Mouse (Mus musculus): ENCODE measurements at regions not wholly inside any gene's neighbourhood (a gene's known extent, or its start where the extent isn't known, plus 50 kb on each side); places are given as distances from the start of the nearest gene placed in this dataset.

DNA sequence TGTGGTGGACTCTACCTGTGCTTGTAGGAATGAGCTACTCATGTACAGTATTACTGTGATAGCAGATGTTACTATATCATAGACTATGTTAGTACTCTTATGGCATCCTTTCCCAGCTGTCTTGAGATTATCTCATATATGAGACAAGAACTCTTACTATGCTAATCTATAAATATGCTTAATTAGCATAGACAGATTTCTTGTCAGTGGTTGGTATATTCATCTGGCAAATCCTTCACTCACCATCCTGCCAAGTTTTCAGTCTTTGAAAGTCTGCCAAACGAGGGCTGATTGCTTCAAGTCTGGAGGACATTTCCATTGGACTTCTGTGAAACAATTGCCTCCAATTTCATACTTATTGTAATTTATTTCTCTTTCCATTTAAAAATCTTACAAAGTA lies 323.4 kb upstream of the Tle1 start:
- no peak overlapping the region for H3K4me3 ChIP-seq (ENCODE audit: low read length)
- H3K9me3 ChIP-seq (ENCODE audit: low read length), result no peaks in the 10 kb centered on the region
- H3K4me1 ChIP-seq (ENCODE audit: insufficient read depth, low read length), result no peaks in the 10 kb centered on the region
- H3K9ac ChIP-seq (replicated peaks; ENCODE audit: low read length), result no peak overlapping the region
- H3K36me3 ChIP-seq (ENCODE audit: insufficient read depth, low read length), result no peaks in the 10 kb centered on the region
- no peak overlapping the region for H3K4me2 ChIP-seq (replicated peaks; ENCODE audit: low read depth, low read length)
- H3K27ac ChIP-seq (ENCODE audit: low read length), result no peak overlapping the region
- H3K27me3 ChIP-seq (ENCODE audit: insufficient read depth, low read length), result no peaks in the 10 kb centered on the region
- ATAC-seq (ENCODE audit: low FRiP score, low TSS enrichment), result no peak
- 74% methylated on average over 1 of the region's 1 CpGs for WGBS

DNA sequence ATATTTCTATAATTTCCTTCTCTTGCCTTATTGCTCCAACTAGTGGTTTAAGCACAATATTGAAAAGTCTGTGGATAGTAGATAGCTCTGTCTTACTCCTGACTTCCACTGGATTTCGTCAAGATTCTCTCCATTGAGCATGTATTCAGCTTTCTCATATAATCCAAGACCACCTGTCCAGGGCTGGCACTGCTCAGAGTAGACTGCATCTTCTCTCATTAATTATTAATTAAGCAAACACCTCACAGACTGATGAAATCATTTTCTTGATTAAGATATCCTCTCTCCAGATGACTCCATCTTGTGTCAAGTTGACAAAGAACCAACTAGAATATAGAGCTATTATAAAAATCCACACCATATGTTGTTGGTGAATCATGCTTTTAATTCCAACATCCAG lies 310.5 kb upstream of the Tle1 start:
- Histone ChIP-seq H3K9ac (replicated peaks; ENCODE audit: low read length) (no peak overlapping the region), H3K4me3 (ENCODE audit: low read length) (no peak overlapping the region), H3K27ac (ENCODE audit: low read length) (no peak overlapping the region), H3K4me2 (replicated peaks; ENCODE audit: low read depth, low read length) (no peak overlapping the region), H3K9me3 (ENCODE audit: low read length) (no peaks in the 10 kb centered on the region), H3K27me3 (ENCODE audit: insufficient read depth, low read length) (no peaks in the 10 kb centered on the region), H3K36me3 (ENCODE audit: insufficient read depth, low read length) (no peaks in the 10 kb centered on the region), H3K4me1 (ENCODE audit: insufficient read depth, low read length) (no peaks in the 10 kb centered on the region)
- 76% methylated on average over 1 of the region's 1 CpGs for WGBS
- no peak for ATAC-seq (ENCODE audit: low FRiP score, low TSS enrichment)

DNA sequence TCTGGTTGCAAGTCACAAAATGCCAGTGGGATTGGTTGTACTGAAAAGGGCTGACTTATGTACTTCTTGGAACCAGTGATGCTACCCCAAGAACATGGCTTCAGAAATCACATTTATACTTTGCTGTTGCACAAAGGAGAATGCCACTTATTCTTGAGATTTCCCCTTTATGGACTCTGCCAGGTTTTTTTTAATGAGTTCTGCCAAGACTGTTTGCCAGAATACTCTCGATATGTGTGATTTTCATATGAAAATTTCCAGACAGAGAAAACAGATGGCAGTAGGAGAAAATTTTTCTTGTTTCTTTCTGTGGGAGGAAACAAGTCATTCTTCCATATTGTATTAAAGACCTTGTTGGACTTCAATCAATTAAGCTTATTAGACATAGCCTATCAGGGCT lies 281.0 kb upstream of the Tle1 start:
- WGBS, result 89% methylated on average over 1 of the region's 1 CpGs
- no peaks in the 10 kb centered on the region for H3K36me3 ChIP-seq (ENCODE audit: insufficient read depth, low read length)
- ATAC-seq (ENCODE audit: low FRiP score, low TSS enrichment), result no peak
- H3K4me1 ChIP-seq (ENCODE audit: insufficient read depth, low read length), result no peaks in the 10 kb centered on the region
- H3K4me2 ChIP-seq (replicated peaks; ENCODE audit: low read depth, low read length), result no peak overlapping the region
- no peaks in the 10 kb centered on the region for H3K27me3 ChIP-seq (ENCODE audit: insufficient read depth, low read length)
- no peaks in the 10 kb centered on the region for H3K9me3 ChIP-seq (ENCODE audit: low read length)
- no peak overlapping the region for H3K27ac ChIP-seq (ENCODE audit: low read length)
- no peak overlapping the region for H3K9ac ChIP-seq (replicated peaks; ENCODE audit: low read length)
- no peak overlapping the region for H3K4me3 ChIP-seq (ENCODE audit: low read length)

- Histone ChIP-seq H3K4me3 (ENCODE audit: low read length) (no peak overlapping the region), H3K27me3 (ENCODE audit: insufficient read depth, low read length) (no peaks in the 10 kb centered on the region), H3K4me2 (replicated peaks; ENCODE audit: low read depth, low read length) (no peak overlapping the region), H3K4me1 (ENCODE audit: insufficient read depth, low read length) (no peaks in the 10 kb centered on the region), H3K27ac (ENCODE audit: low read length) (no peak overlapping the region), H3K36me3 (ENCODE audit: insufficient read depth, low read length) (no peaks in the 10 kb centered on the region), H3K9me3 (ENCODE audit: low read length) (no peaks in the 10 kb centered on the region), H3K9ac (replicated peaks; ENCODE audit: low read length) (no peak overlapping the region)
- no peak for ATAC-seq (ENCODE audit: low FRiP score, low TSS enrichment)
- 74% methylated on average over 3 of the region's 3 CpGs for WGBS
Measured at GRCm38 (mm10) chr4:72480535-72480934, 279.8 kb upstream of the Tle1 start.

GRCm38 (mm10) chr4:72469236-72469875 lies 268.6 kb upstream of the Tle1 start:
- no peaks in the 10 kb centered on the region for H3K27me3 ChIP-seq (ENCODE audit: insufficient read depth, low read length)
- H3K9me3 ChIP-seq (ENCODE audit: low read length), result no peaks in the 10 kb centered on the region
- H3K4me2 ChIP-seq (replicated peaks; ENCODE audit: low read depth, low read length), result no peak overlapping the region
- H3K4me1 ChIP-seq (ENCODE audit: insufficient read depth, low read length), result no peaks in the 10 kb centered on the region
- no peak overlapping the region for H3K4me3 ChIP-seq (ENCODE audit: low read length)
- no peak overlapping the region for H3K27ac ChIP-seq (ENCODE audit: low read length)
- ATAC-seq (ENCODE audit: low FRiP score, low TSS enrichment), result no peak
- WGBS, result 54% methylated on average over 1 of the region's 1 CpGs
- H3K9ac ChIP-seq (replicated peaks; ENCODE audit: low read length), result no peak overlapping the region
- no peaks in the 10 kb centered on the region for H3K36me3 ChIP-seq (ENCODE audit: insufficient read depth, low read length)

GRCm38 (mm10) chr4:72444177-72444770 lies 243.6 kb upstream of the Tle1 start:
- H3K9me3 ChIP-seq (ENCODE audit: low read length), result no peaks in the 10 kb centered on the region
- no peaks in the 10 kb centered on the region for H3K27me3 ChIP-seq (ENCODE audit: insufficient read depth, low read length)
- no peak overlapping the region for H3K4me3 ChIP-seq (ENCODE audit: low read length)
- H3K27ac ChIP-seq (ENCODE audit: low read length), result no peak overlapping the region
- H3K9ac ChIP-seq (replicated peaks; ENCODE audit: low read length), result no peak overlapping the region
- no peaks in the 10 kb centered on the region for H3K36me3 ChIP-seq (ENCODE audit: insufficient read depth, low read length)
- no peak for ATAC-seq (ENCODE audit: low FRiP score, low TSS enrichment)
- no peak overlapping the region for H3K4me2 ChIP-seq (replicated peaks; ENCODE audit: low read depth, low read length)
- H3K4me1 ChIP-seq (ENCODE audit: insufficient read depth, low read length), result no peaks in the 10 kb centered on the region

GRCm38 (mm10) chr4:72437367-72437766 lies 236.6 kb upstream of the Tle1 start:
- H3K4me2 ChIP-seq (replicated peaks; ENCODE audit: low read depth, low read length), result no peak overlapping the region
- no peak overlapping the region for H3K4me3 ChIP-seq (ENCODE audit: low read length)
- no peak overlapping the region for H3K9ac ChIP-seq (replicated peaks; ENCODE audit: low read length)
- no peak overlapping the region for H3K27ac ChIP-seq (ENCODE audit: low read length)
- ATAC-seq (ENCODE audit: low FRiP score, low TSS enrichment), result no peak
- no peaks in the 10 kb centered on the region for H3K4me1 ChIP-seq (ENCODE audit: insufficient read depth, low read length)
- no peaks in the 10 kb centered on the region for H3K27me3 ChIP-seq (ENCODE audit: insufficient read depth, low read length)
- H3K36me3 ChIP-seq (ENCODE audit: insufficient read depth, low read length), result no peaks in the 10 kb centered on the region
- no peaks in the 10 kb centered on the region for H3K9me3 ChIP-seq (ENCODE audit: low read length)

GRCm38 (mm10) chr4:72425316-72425715 lies 224.6 kb upstream of the Tle1 start:
- H3K36me3 ChIP-seq (ENCODE audit: insufficient read depth, low read length), result no peaks in the 10 kb centered on the region
- H3K4me2 ChIP-seq (replicated peaks; ENCODE audit: low read depth, low read length), result no peak overlapping the region
- no peaks in the 10 kb centered on the region for H3K4me1 ChIP-seq (ENCODE audit: insufficient read depth, low read length)
- 94% methylated on average over 1 of the region's 1 CpGs for WGBS
- no peak overlapping the region for H3K4me3 ChIP-seq (ENCODE audit: low read length)
- no peaks in the 10 kb centered on the region for H3K27me3 ChIP-seq (ENCODE audit: insufficient read depth, low read length)
- H3K9me3 ChIP-seq (ENCODE audit: low read length), result no peaks in the 10 kb centered on the region
- ATAC-seq (ENCODE audit: low FRiP score, low TSS enrichment), result no peak
- no peak overlapping the region for H3K27ac ChIP-seq (ENCODE audit: low read length)
- H3K9ac ChIP-seq (replicated peaks; ENCODE audit: low read length), result no peak overlapping the region

DNA sequence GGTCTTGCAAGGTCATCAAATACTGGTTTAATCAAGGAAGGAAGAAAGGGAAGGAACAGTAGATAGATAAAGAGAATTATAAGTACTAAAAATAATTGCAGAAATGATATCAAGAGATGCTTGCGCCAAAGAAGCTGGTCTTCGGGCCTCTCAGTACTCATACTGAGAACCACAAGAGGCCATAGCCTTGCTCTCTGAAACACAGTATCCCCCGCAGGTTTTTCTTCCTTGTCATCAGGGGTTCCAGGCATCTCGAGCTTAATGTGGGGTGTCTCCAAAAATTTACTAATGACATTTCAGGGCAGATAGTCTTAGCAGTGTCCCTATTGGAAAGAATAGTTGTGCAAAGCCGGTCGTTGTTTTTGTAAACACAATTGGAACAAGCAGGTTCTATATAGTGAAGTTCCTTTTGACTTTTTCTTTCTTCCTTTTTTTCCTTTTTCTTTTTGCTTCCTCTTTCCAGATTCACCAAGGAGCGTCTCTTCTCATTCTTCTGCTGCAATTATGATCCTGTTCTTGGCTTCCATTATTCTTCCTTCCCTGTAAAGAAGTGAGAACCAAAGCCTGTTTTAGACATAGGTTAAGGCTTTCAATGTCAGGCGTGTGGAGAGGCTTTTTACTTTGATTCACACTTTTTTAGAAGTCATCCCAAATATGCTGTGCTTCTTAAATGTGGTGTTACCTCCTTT lies 211.5 kb upstream of the Tle1 start:
- Histone ChIP-seq H3K4me1 (ENCODE audit: insufficient read depth, low read length) (no peaks in the 10 kb centered on the region), H3K9ac (replicated peaks; ENCODE audit: low read length) (no peak overlapping the region), H3K9me3 (ENCODE audit: low read length) (no peaks in the 10 kb centered on the region), H3K27ac (ENCODE audit: low read length) (no peak overlapping the region), H3K36me3 (ENCODE audit: insufficient read depth, low read length) (no peaks in the 10 kb centered on the region), H3K27me3 (ENCODE audit: insufficient read depth, low read length) (no peaks in the 10 kb centered on the region), H3K4me2 (replicated peaks; ENCODE audit: low read depth, low read length) (no peak overlapping the region), H3K4me3 (ENCODE audit: low read length) (no peak overlapping the region)
- 90% methylated on average over 8 of the region's 8 CpGs for WGBS
- ATAC-seq (ENCODE audit: low FRiP score, low TSS enrichment), result no peak

GRCm38 (mm10) chr4:72411343-72411742 lies 210.6 kb upstream of the Tle1 start:
- H3K36me3 ChIP-seq (ENCODE audit: insufficient read depth, low read length), result no peaks in the 10 kb centered on the region
- H3K4me3 ChIP-seq (ENCODE audit: low read length), result no peak overlapping the region
- no peak overlapping the region for H3K27ac ChIP-seq (ENCODE audit: low read length)
- H3K27me3 ChIP-seq (ENCODE audit: insufficient read depth, low read length), result no peaks in the 10 kb centered on the region
- H3K9me3 ChIP-seq (ENCODE audit: low read length), result no peaks in the 10 kb centered on the region
- H3K4me1 ChIP-seq (ENCODE audit: insufficient read depth, low read length), result no peaks in the 10 kb centered on the region
- H3K4me2 ChIP-seq (replicated peaks; ENCODE audit: low read depth, low read length), result no peak overlapping the region
- ATAC-seq (ENCODE audit: low FRiP score, low TSS enrichment), result no peak
- WGBS, result 94% methylated on average over 3 of the region's 3 CpGs
- H3K9ac ChIP-seq (replicated peaks; ENCODE audit: low read length), result no peak overlapping the region
